Mouse (Mus musculus): ENCODE results near the gene Snrpa1.

The Snrpa1 gene

GRCm38 (mm10) chr7:66113561-66113960 is 54.8 kb downstream of the Snrpa1 start:
- DNase-seq (ENCODE audit: low spot score) = no peak

GRCm38 (mm10) chr7:66115821-66116343 is 57.1 kb downstream of the Snrpa1 start:
- DNase-seq (ENCODE audit: low spot score) = no peak

GRCm38 (mm10) chr7:66116906-66117482 is 58.2 kb downstream of the Snrpa1 start:
- DNase-seq (ENCODE audit: low spot score) = no peak

- no peak for DNase-seq (ENCODE audit: low spot score)
These were observed 59.2 kb downstream of the Snrpa1 start for GRCm38 (mm10) chr7:66118046-66118445.

- DNase-seq (ENCODE audit: low spot score) = no peak
These were observed 60.0 kb downstream of the Snrpa1 start for GRCm38 (mm10) chr7:66118796-66119195.

- no peak for DNase-seq (ENCODE audit: low spot score)
These were observed 61.3 kb downstream of the Snrpa1 start for GRCm38 (mm10) chr7:66120139-66120538.

- no peak for DNase-seq (ENCODE audit: low spot score)
These were observed 62.0 kb downstream of the Snrpa1 start for GRCm38 (mm10) chr7:66120702-66121396.

All from layer of hippocampus, adult 11-12 months (tissue).